In genomic region chr16:35487056-35487455, GRCm38 (mm10) we compare ENCODE assay signal across 22 mouse cellular contexts. TPM values are rescaled to one million over a fixed set of nuclear protein-coding genes. Genes with fewer than 3 reads are reported as not detected.
DNase-seq lines count a peak whose midpoint lies in the region; ATAC-seq and TF ChIP-seq lines count a peak whose summit lies in the region.
"Had no signal": no experiment of that assay in that cellular context is flagged by ENCODE, and none has a peak within 500 bp of the region (broad histone marks: within the 10 kb centered on the region; RNA-seq: fewer than 3 reads in every experiment).

No protein-coding gene starts in this region.

- peak; percentile 91 for DNase-seq in liver, adult 2 months (ENCODE audit: extremely low read depth, low read depth, low spot score)
- DNase-seq in 3T3-L1 (ENCODE audit: low read depth, low spot score) (peak; percentile 27), adipocyte (ENCODE audit: low spot score) (peak; percentile 71)
- DNase-seq in kidney, postnatal 10 days: peak; percentile 52
- DNase-seq in thymus, postnatal 10 days (ENCODE audit: low spot score in 2 of 2): no peak
- DNase-seq: adrenal gland, adult 2 months; cerebellum, adult 11 months; cerebellum, postnatal 36 days; forebrain, postnatal 0 days; heart, postnatal 36 days; right cerebral cortex, postnatal 14 days; thymus, postnatal 25 days had no signal

- H3K27me3 ChIP-seq in liver, adult 2 months (ENCODE audit: control insufficient read depth, insufficient read depth, low read length): no peaks in the 10 kb centered on the region
- H3K27me3 ChIP-seq in liver, embryonic 12.5 days (replicated peaks): peaks cover 17% of the 10 kb centered on the region
- 0 out of 2 replicates have a peak, but pooled peaks cover 3% of the 10 kb centered on the region for H3K27me3 ChIP-seq in intestine, postnatal 0 days (replicated peaks; ENCODE audit: control insufficient read depth, insufficient read depth, low read length)
- H3K27me3 ChIP-seq: heart, embryonic 13.5 days had no signal

- no peak overlapping the region for H3K4me3 ChIP-seq in liver, adult 2 months (ENCODE audit: insufficient read depth, low read depth, low read length)
- no peak overlapping the region for H3K4me3 ChIP-seq in liver, embryonic 12.5 days
- no peak overlapping the region for H3K4me3 ChIP-seq in intestine, postnatal 0 days (ENCODE audit: low read depth, low read length)
- H3K4me3 ChIP-seq: heart, embryonic 13.5 days; layer of hippocampus, adult 2 months; limb, embryonic 10.5 days; midbrain, embryonic 12.5 days had no signal

- TF ChIP-seq CTCF in liver, adult 2 months (IDR thresholded peaks at IDR 0.05; ENCODE audit: low read depth, low read length): no peak
- no peak for TF ChIP-seq CTCF in intestine, postnatal 0 days (IDR thresholded peaks at IDR 0.05; ENCODE audit: low read depth)

- no peaks in the 10 kb centered on the region for H3K9me3 ChIP-seq in liver, embryonic 12.5 days (replicated peaks)
- no peaks in the 10 kb centered on the region for H3K9me3 ChIP-seq in intestine, postnatal 0 days (ENCODE audit: control insufficient read depth)
- H3K9me3 ChIP-seq: G1E; heart, embryonic 13.5 days; limb, embryonic 10.5 days; midbrain, embryonic 12.5 days had no signal

- H3K79me2 ChIP-seq in liver, adult 2 months (ENCODE audit: control insufficient read depth, insufficient read depth, low read length): peaks cover 45% of the 10 kb centered on the region; the same call in 1 of the 2 replicates

- no peak for TF ChIP-seq POLR2A in liver, adult 2 months (IDR thresholded peaks at IDR 0.05; ENCODE audit: extremely low read depth, insufficient read depth, low read length)

- 23% methylated on average over 4 of the region's 4 CpGs for WGBS in liver, adult 2 months
- WGBS in liver, embryonic 12.5 days (ENCODE audit: insufficient replicate concordance): 44% methylated on average over 4 of the region's 4 CpGs
- 48% methylated on average over 4 of the region's 4 CpGs for WGBS in intestine, postnatal 0 days

- H3K4me2 ChIP-seq in liver, embryonic 12.5 days: no peak overlapping the region
- no peak overlapping the region for H3K4me2 ChIP-seq in intestine, postnatal 0 days (replicated peaks; ENCODE audit: low read depth)
- H3K4me2 ChIP-seq: heart, embryonic 13.5 days; midbrain, embryonic 12.5 days had no signal

- peak overlapping the region; percentile 37; the same call in 1 of the 2 replicates for H3K27ac ChIP-seq in liver, adult 2 months (replicated peaks; ENCODE audit: insufficient read depth, low read depth, low read length)
- H3K27ac ChIP-seq in liver, embryonic 12.5 days: no peak overlapping the region
- no peak overlapping the region for H3K27ac ChIP-seq in intestine, postnatal 0 days (ENCODE audit: low read depth, low read length)
- H3K27ac ChIP-seq: heart, embryonic 13.5 days; layer of hippocampus, adult 2 months; limb, embryonic 10.5 days; midbrain, embryonic 12.5 days; stomach, postnatal 0 days had no signal

- no peak for ATAC-seq in liver, embryonic 12.5 days
- no peak for ATAC-seq in intestine, postnatal 0 days
- ATAC-seq: CD4-positive, CD25-positive, alpha-beta regulatory T cell, adult 4 months; forebrain, postnatal 0 days had no signal

- no peak overlapping the region for H3K9ac ChIP-seq in liver, adult 2 months (ENCODE audit: low read depth, low read length)
- no peak overlapping the region for H3K9ac ChIP-seq in liver, embryonic 12.5 days
- H3K9ac ChIP-seq in intestine, postnatal 0 days (ENCODE audit: low read depth, low read length): no peak overlapping the region
- H3K9ac ChIP-seq: forebrain, postnatal 0 days; heart, embryonic 13.5 days; midbrain, embryonic 12.5 days had no signal

- peaks cover 31% of the 10 kb centered on the region for H3K4me1 ChIP-seq in liver, adult 2 months (ENCODE audit: control insufficient read depth, insufficient read depth, low read length)
- H3K4me1 ChIP-seq in liver, embryonic 12.5 days: peaks cover 43% of the 10 kb centered on the region
- no peaks in the 10 kb centered on the region for H3K4me1 ChIP-seq in intestine, postnatal 0 days (replicated peaks; ENCODE audit: control insufficient read depth, insufficient read depth, low read length)

- H3K36me3 ChIP-seq in liver, adult 2 months (ENCODE audit: control insufficient read depth, insufficient read depth, low read length): no peaks in the 10 kb centered on the region
- no peaks in the 10 kb centered on the region for H3K36me3 ChIP-seq in liver, embryonic 12.5 days
- no peaks in the 10 kb centered on the region for H3K36me3 ChIP-seq in intestine, postnatal 0 days (ENCODE audit: control insufficient read depth, insufficient read depth)
- H3K36me3 ChIP-seq: G1E; midbrain, embryonic 12.5 days had no signal

RNA-seq across cellular contexts. Expression of gene Pdia5, which starts 3.6 kb away (rescaled TPM):
- total RNA-seq in liver, adult 2 months (2014; rRNA removed): 38.1 and 41.7 TPM in 2 replicates
- 24.2 and 32.2 TPM in 2 replicates for polyA plus RNA-seq in liver, adult 2 months (2012; rRNA removed)
- 46.5 and 49.4 TPM in 2 replicates for polyA plus RNA-seq in liver, embryonic 12.5 days (2016; fragmentation: Nextera tagmentation; extraction: Ambion mirVana)
- 19.6 and 24.4 TPM in 2 replicates for polyA plus RNA-seq in intestine, postnatal 0 days (2015; fragmentation: Nextera tagmentation; extraction: Ambion mirVana)
- total RNA-seq: G1E had no signal
- polyA plus RNA-seq: CD4-positive, CD25-positive, alpha-beta regulatory T cell, adult 4 months; G1E had no signal

RNA-seq across cellular contexts. Expression of gene Sema5b, which starts 53.9 kb away (rescaled TPM):
- total RNA-seq in liver, adult 2 months (2014; rRNA removed): 0.07 and 0.37 TPM in 2 replicates
- 0.62 and 1.2 TPM in 2 replicates for polyA plus RNA-seq in liver, adult 2 months (2012; rRNA removed)
- 0.17 and 0.62 TPM in 2 replicates for polyA plus RNA-seq in liver, embryonic 12.5 days (2016; fragmentation: Nextera tagmentation; extraction: Ambion mirVana)
- 0.90 and 0.99 TPM in 2 replicates for polyA plus RNA-seq in intestine, postnatal 0 days (2015; fragmentation: Nextera tagmentation; extraction: Ambion mirVana)
- total RNA-seq: granulocyte monocyte progenitor cell, adult 5-6 weeks had no signal
- polyA plus RNA-seq: CD4-positive, CD25-positive, alpha-beta regulatory T cell, adult 4 months; G1E had no signal

Comparison
In these comparisons a context has a peak if more than half of its experiments do, and no peak if none do; other contexts are left out.
1. DNase-seq: peak in liver, adult 2 months (single experiment), 3T3-L1 (single experiment), adipocyte (single experiment) and kidney, postnatal 10 days (single experiment); none in thymus, postnatal 10 days (0 of 2).